Mouse (Mus musculus): ENCODE measurements around the gene Slc10a7. TPM values are rescaled to one million over a fixed set of nuclear protein-coding genes. Genes with fewer than 3 reads are reported as not detected.

The Slc10a7 gene
- total and polyA plus RNA-seq, 3 experiments: 13.7 to 27.3 TPM; not detected in 1

DNA sequence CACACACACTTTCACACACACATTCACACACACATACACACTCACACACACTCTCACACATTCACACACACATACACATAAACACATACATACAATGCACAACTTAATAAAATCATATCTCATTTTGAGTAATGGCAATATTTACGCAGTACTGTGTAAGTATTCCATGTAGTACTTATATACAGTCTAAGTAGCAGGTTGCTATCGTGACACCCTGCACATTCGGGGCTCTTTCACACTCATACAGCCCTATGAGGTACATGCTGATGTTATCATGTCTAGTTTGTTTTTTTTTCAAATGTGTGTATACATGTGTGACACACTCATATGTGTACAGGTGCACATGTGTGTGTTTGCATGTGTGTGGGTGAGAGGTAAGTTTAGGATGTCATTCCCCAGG, 261.4 kb downstream of the Slc10a7 start:
- no peak for DNase-seq (ENCODE audit: low read depth, low spot score)
- no peak for TF ChIP-seq ZKSCAN1 (IDR thresholded peaks at IDR 0.05; ENCODE audit: low read depth, low read length)
- no peak for TF ChIP-seq MAFK (IDR thresholded peaks at IDR 0.05; ENCODE audit: borderline replicate concordance, low read depth, low read length)
- TF ChIP-seq HCFC1 (IDR thresholded peaks at IDR 0.05; ENCODE audit: low read depth, low read length): no peak
- TF ChIP-seq ELF1 (IDR thresholded peaks at IDR 0.05; ENCODE audit: low read depth, low read length): no peak
- TF ChIP-seq E2F4 (IDR thresholded peaks at IDR 0.05; ENCODE audit: borderline replicate concordance, low read depth, low read length): no peak
- no peak for TF ChIP-seq TCF12 (IDR thresholded peaks at IDR 0.05; ENCODE audit: low read depth, low read length)
- TF ChIP-seq MYB (IDR thresholded peaks at IDR 0.05; ENCODE audit: low read depth, low read length): no peak
- no peak for TF ChIP-seq TBP (IDR thresholded peaks at IDR 0.05; ENCODE audit: low read depth, low read length)
- no peak for TF ChIP-seq CTCF (IDR thresholded peaks at IDR 0.05 in 2 of 3, conservative IDR thresholded peaks at IDR 0.05 in 1 of 3; ENCODE audit: control insufficient read depth in 1 of 3, insufficient read depth in 1 of 3, low read depth in 2 of 3, low read length in 3 of 3, poor library complexity in 1 of 3, severe bottlenecking in 1 of 3)
- TF ChIP-seq NELFE (IDR thresholded peaks at IDR 0.05; ENCODE audit: low read depth, low read length): no peak
- TF ChIP-seq EP300 (IDR thresholded peaks at IDR 0.05; ENCODE audit: low read depth in 1 of 2, low read length in 2 of 2): no peak
- TF ChIP-seq ZC3H11A (IDR thresholded peaks at IDR 0.05; ENCODE audit: low read depth, low read length): no peak
- no peak for TF ChIP-seq POLR2AphosphoS5 (IDR thresholded peaks at IDR 0.05; ENCODE audit: borderline replicate concordance, low read depth, low read length)
- TF ChIP-seq MEF2A (IDR thresholded peaks at IDR 0.05; ENCODE audit: extremely low read depth, insufficient replicate concordance, low read depth, low read length, poor library complexity, severe bottlenecking): no peak
- TF ChIP-seq SMC3 (IDR thresholded peaks at IDR 0.05; ENCODE audit: low read depth, low read length): no peak
- TF ChIP-seq JUND (IDR thresholded peaks at IDR 0.05; ENCODE audit: low read depth, low read length): no peak
- H3K27me3 ChIP-seq (ENCODE audit: control insufficient read depth in 1 of 2, insufficient read depth in 2 of 2, low read length in 2 of 2): no peaks in the 10 kb centered on the region
- H3K27ac ChIP-seq (ENCODE audit: control insufficient read depth, low read depth, low read length): no peak overlapping the region
- no peak overlapping the region for H3K9ac ChIP-seq (ENCODE audit: control insufficient read depth, low read depth, low read length, poor library complexity, severe bottlenecking)
- no peaks in the 10 kb centered on the region for H3K9me3 ChIP-seq (replicated peaks; ENCODE audit: insufficient read depth, low read length)
- H3K4me1 ChIP-seq (ENCODE audit: control insufficient read depth in 1 of 2, insufficient read depth in 2 of 2, low read length in 2 of 2): no peaks in the 10 kb centered on the region
- no peaks in the 10 kb centered on the region for H3K79me2 ChIP-seq (ENCODE audit: control insufficient read depth, insufficient read depth, low read length, poor library complexity)
- H3K4me3 ChIP-seq (ENCODE audit: control insufficient read depth in 1 of 2, insufficient read depth in 1 of 2, low read depth in 2 of 2, low read length in 2 of 2): no peak overlapping the region
- H3K36me3 ChIP-seq (ENCODE audit: control insufficient read depth in 1 of 2, insufficient read depth in 2 of 2, low read length in 2 of 2): no peaks in the 10 kb centered on the region

DNA sequence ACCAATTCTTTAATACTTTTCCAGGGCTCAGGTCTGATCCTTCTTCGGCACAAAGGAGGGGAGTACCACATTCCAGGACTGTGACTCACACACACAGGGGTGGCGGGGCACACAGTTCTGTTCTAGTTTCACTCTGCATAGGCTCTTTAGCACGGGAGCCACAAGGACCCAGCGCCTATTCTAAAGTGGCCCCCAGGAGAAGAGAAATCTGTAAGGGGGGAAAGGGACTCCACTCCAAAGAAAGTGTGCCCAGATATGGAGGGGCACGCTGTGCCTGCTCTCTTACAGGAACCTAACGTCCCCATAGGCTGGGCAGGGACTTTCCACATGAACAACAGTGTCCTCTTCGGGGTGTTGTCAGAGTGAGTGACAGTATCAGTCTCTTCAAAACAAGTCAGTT, 262.1 kb downstream of the Slc10a7 start:
- Histone ChIP-seq H3K27me3 (ENCODE audit: control insufficient read depth in 1 of 2, insufficient read depth in 2 of 2, low read length in 2 of 2) (no peaks in the 10 kb centered on the region), H3K4me3 (ENCODE audit: control insufficient read depth in 1 of 2, insufficient read depth in 1 of 2, low read depth in 2 of 2, low read length in 2 of 2) (no peak overlapping the region)
- TF ChIP-seq MYB (IDR thresholded peaks at IDR 0.05; ENCODE audit: low read depth, low read length): no peak
- TF ChIP-seq SIN3A (IDR thresholded peaks at IDR 0.05; ENCODE audit: low read length): no peak
- TF ChIP-seq EP300 (IDR thresholded peaks at IDR 0.05; ENCODE audit: low read depth in 1 of 2, low read length in 2 of 2): no peak
- no peak for TF ChIP-seq MAZ (IDR thresholded peaks at IDR 0.05; ENCODE audit: low read depth, low read length)
- TF ChIP-seq RCOR1 (IDR thresholded peaks at IDR 0.05; ENCODE audit: low read depth, low read length): no peak
- no peak for TF ChIP-seq NRF1 (IDR thresholded peaks at IDR 0.05; ENCODE audit: insufficient read depth, low read depth, low read length, poor library complexity, severe bottlenecking)
- no peak for TF ChIP-seq MAFK (IDR thresholded peaks at IDR 0.05; ENCODE audit: borderline replicate concordance, low read depth, low read length)
- TF ChIP-seq MAX (IDR thresholded peaks at IDR 0.05; ENCODE audit: low read length): no peak
- TF ChIP-seq ZKSCAN1 (IDR thresholded peaks at IDR 0.05; ENCODE audit: low read depth, low read length): no peak

More for the DNA sequence above, 262.1 kb downstream of the Slc10a7 start:
- no peaks in the 10 kb centered on the region for H3K79me2 ChIP-seq (ENCODE audit: control insufficient read depth, insufficient read depth, low read length, poor library complexity)
- no peak overlapping the region for H3K27ac ChIP-seq (ENCODE audit: control insufficient read depth, low read depth, low read length)
- no peaks in the 10 kb centered on the region for H3K9me3 ChIP-seq (replicated peaks; ENCODE audit: insufficient read depth, low read length)
- H3K36me3 ChIP-seq (ENCODE audit: control insufficient read depth in 1 of 2, insufficient read depth in 2 of 2, low read length in 2 of 2): no peaks in the 10 kb centered on the region
- H3K4me1 ChIP-seq (ENCODE audit: control insufficient read depth in 1 of 2, insufficient read depth in 2 of 2, low read length in 2 of 2): no peaks in the 10 kb centered on the region
- no peak for DNase-seq (ENCODE audit: low read depth, low spot score)
- no peak overlapping the region for H3K9ac ChIP-seq (ENCODE audit: control insufficient read depth, low read depth, low read length, poor library complexity, severe bottlenecking)

All from MEL (cell line).